Mouse (Mus musculus) C2C12 (cell line): ENCODE results near the gene Tspoap1.

Experiments
- CEBPB ChIP-seq: IDR thresholded peaks from one replicate; pipeline ENCODE4 v1.6.1; 2011; ENCODE audit warnings: low read depth, mild to moderate bottlenecking, control low read depth, moderate library complexity
- CTCF ChIP-seq: IDR thresholded peaks from one replicate; pipeline ENCODE4 v1.5.1; 2011; ENCODE audit not compliant: control insufficient read depth, insufficient read depth, insufficient read length
- MYOG ChIP-seq: IDR thresholded peaks from one replicate; pipeline ENCODE4 v1.6.1; 2011; ENCODE audit not compliant: control insufficient read depth, insufficient read length; ENCODE audit errors: extremely low read depth
- USF1 ChIP-seq: IDR thresholded peaks from one replicate; pipeline ENCODE4 v1.6.1; 2011; ENCODE audit warnings: low read depth, mild to moderate bottlenecking, control low read depth, moderate library complexity

DNA sequence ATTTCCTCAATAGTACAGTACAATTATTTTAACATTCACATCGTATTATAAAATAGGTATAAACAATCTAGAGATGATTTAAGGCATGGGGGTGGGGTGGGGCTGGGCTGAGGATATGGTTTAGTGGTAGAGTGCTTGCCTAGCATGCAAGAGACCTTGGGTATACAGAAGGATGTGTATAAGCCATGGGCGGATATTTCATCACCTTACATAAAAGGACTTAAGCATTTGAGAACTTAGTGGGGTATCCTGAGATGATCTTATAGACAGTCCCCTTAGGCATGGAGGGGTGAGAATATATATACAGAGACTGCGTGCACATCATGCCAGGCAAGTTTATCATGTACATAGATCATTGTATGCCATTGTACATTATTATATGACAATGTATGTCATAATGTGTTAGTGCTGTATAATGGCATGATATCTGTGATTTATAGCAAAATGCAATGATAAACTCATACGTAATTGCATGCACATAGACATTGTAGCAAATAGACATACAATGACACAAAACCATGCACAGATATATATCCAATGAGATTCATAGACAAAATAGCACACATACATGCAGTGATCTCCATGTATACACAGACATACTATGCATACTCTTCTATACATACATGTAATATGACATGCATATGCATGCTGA, 1.3 kb upstream of the Tspoap1 start:
- TF ChIP-seq CTCF: no peak
- no peak for TF ChIP-seq USF1
- peak; percentile 11 for TF ChIP-seq CEBPB
- no peak for TF ChIP-seq MYOG
